Mouse (Mus musculus) myocyte (in vitro differentiated cells): ENCODE results near the gene Olfr312.

Experiments
- CEBPB ChIP-seq: IDR thresholded peaks from 2 replicates; pipeline ENCODE4 v1.6.1; 2011; ENCODE audit warnings: mild to moderate bottlenecking, moderate library complexity; ENCODE audit not compliant: poor library complexity, insufficient read depth, severe bottlenecking
- E2F4 ChIP-seq: IDR thresholded peaks from one replicate; pipeline ENCODE4 v1.6.1; 2011; ENCODE audit warnings: mild to moderate bottlenecking, control low read depth, moderate library complexity; ENCODE audit not compliant: insufficient read depth
- MAX ChIP-seq: IDR thresholded peaks from one replicate; pipeline ENCODE4 v1.6.1; 2011; ENCODE audit warnings: low read depth, mild to moderate bottlenecking, control low read depth
- MYOG ChIP-seq, 3 experiments: IDR thresholded peaks; one replicate each; pipeline ENCODE4 v1.6.1; 2011; ENCODE audit warnings: control low read depth in 2 of 3, low read depth in 2 of 3, mild to moderate bottlenecking in 2 of 3; ENCODE audit not compliant: insufficient read length in 2 of 3, control insufficient read depth in 1 of 3, insufficient read depth in 1 of 3
- POLR2A ChIP-seq: IDR thresholded peaks from one replicate; pipeline ENCODE4 v1.6.1; 2011; ENCODE audit warnings: low read depth, mild to moderate bottlenecking, control low read depth, moderate library complexity; ENCODE audit not compliant: insufficient read length
- POLR2AphosphoS2 ChIP-seq: IDR thresholded peaks from one replicate; pipeline ENCODE4 v1.6.1; 2011; ENCODE audit warnings: low read depth, control low read depth; ENCODE audit not compliant: insufficient read length
- SRF ChIP-seq: IDR thresholded peaks from one replicate; pipeline ENCODE4 v1.6.1; 2011; ENCODE audit warnings: low read depth; ENCODE audit not compliant: control insufficient read depth, insufficient read length
- TCF12 ChIP-seq: IDR thresholded peaks from one replicate; pipeline ENCODE4 v1.6.1; 2011; ENCODE audit warnings: mild to moderate bottlenecking, control low read depth; ENCODE audit not compliant: poor library complexity, insufficient read depth, severe bottlenecking
- TCF3 ChIP-seq: IDR thresholded peaks from one replicate; pipeline ENCODE4 v1.6.1; 2011; ENCODE audit warnings: low read depth, control low read depth; ENCODE audit not compliant: insufficient read length
- USF1 ChIP-seq: IDR thresholded peaks from one replicate; pipeline ENCODE4 v1.6.1; 2011; ENCODE audit warnings: low read depth, mild to moderate bottlenecking, control low read depth, moderate library complexity

DNA sequence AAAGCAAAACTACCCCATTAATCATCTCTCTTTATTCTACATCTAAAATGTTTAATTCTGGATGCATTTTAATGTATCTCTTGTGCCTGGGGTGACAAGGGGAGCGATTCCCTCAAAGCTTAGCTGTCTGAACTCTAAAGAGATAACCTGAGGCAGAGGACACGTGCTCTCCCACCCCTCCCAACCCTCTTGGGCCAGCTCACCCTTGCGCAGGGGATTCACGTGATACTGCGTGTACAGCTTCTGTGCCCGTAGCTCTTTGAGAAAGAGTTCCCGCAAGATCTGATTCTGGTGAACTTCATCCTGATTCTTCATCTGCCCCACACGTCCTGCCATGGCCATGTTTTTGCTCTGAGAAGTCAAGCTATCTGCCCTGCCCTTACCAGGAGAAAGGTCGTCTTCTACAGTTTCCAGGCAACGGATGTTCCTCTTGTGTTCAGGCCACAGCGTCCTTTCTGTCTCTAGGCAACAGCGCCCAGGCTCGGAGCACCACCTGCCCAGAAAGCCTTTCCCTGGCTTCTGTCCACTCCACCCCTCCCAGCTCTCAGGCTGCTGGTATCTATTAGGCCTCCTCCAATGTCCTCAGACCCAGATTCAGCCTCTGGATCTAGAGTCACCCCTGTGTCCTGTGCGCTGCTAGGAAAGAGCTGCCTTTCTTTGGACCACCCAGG lies 27.3 kb upstream of the Olfr312 start, which contains the start of gene Fam183b:
- TF ChIP-seq USF1 (no peak), POLR2A (no peak), MAX (no peak), POLR2AphosphoS2 (no peak), TCF12 (no peak), E2F4 (no peak), CEBPB (no peak), TCF3 (no peak), SRF (no peak), MYOG (IDR thresholded peaks at IDR 0.05; ENCODE audit: control insufficient read depth in 1 of 3, insufficient read depth in 1 of 3, insufficient read length in 2 of 3, low read depth in 2 of 3) (no peak)
